Mouse (Mus musculus): ENCODE data around the gene Tmem120b.

- no peak for TF ChIP-seq CTCF (IDR thresholded peaks at IDR 0.05; ENCODE audit: insufficient read depth, low read depth, low read length)
- TF ChIP-seq POLR2A (IDR thresholded peaks at IDR 0.05; ENCODE audit: insufficient read depth, low read depth, low read length): no peak
Observed at GRCm38 (mm10) chr5:123083340-123084050, 15.3 kb downstream of the Tmem120b start.

Data from olfactory bulb, adult 2 months (tissue).